Mouse (Mus musculus) hindlimb bud, embryonic 11.5 days (tissue): Measurements from ENCODE around the gene Asf1b.
"Not testable (repeated sequence)": the region's sequence is repeated elsewhere in the genome, so short reads cannot be mapped to it uniquely, and the experiment has no call there.

ENCODE experiments used
- DNase-seq: peaks from one replicate; pipeline ENCODE4 v3.0.0-alpha.2; 2012; ENCODE audit warnings: low read depth, low spot score; ENCODE audit errors: extremely low spot score

Gene Asf1b

GRCm38 (mm10) chr8:83994030-83994429 is 38.7 kb downstream of the Asf1b start:
- DNase-seq = no peak

DNA sequence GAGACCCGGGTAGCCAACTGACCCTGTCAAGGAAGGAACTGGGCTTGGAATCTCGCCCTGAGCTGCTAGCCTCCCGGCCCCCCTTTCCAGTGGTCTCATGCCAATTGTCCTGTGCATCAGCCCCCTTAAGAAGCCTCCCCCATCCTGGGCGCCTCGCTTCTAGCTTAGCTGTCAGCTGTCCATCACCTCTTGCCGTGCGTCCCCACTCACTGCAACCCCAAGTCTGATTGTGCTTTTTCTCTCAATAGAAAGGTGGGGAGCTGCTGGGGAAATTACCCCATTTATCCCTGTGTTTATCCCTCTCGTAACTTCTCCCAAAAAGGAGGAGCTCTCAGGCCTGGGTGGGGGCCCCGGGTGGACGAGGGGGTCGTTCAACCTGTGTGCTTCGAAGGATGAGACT is 40.7 kb downstream of the Asf1b start:
- DNase-seq = no peak

DNA sequence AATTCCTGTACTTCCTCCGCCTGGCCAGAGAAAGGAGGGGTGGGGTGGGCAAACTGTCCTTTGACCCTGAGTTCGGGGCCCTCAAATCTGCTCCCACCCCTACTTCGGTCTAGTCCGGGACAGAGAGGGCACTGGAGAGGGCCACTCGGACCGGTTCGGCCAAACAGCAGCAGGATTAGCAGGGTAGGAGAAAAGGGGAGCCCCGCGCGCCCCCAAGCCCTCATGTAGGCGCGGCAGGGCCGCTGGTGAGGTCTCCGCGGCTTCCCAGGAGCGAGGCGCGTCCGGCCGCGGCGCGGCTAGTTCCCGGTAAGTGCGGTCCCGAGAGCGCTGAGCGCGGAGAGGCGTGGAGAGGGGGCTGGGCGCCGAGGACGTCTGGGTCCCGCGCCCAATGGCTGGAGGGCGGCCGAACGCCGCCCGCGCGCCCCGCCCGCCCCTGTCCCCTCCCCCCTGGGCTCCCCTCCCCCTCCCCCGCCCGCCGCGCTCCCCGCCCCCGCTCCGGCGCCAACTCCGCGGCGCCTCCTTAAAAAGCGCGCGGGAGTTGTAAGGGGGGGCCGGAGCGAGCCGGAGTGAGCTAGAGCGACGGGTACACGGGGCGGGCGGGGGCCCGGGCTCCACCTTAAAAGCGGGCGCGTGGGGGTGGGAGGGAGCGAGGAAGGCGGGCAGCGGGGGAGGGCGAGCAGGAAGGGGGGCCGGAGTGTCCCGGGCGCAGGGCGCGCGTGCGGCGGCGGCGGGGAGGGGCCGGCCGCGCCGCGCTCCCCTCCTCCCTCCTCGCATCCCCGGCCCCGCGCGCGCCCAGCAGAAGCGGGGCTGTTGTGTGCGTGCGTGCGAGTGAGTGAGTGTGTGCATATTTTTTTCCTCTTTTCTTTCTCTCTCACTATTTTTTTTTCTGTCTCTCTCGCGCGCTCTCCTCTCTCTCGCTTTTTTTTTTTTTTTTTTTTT is 41.5 kb downstream of the Asf1b start:
- DNase-seq = no peak

- DNase-seq = no peak
Measured at GRCm38 (mm10) chr8:83997511-83998141, 42.3 kb downstream of the Asf1b start, which contains the start of gene Samd1. Gene Samd1 (plus strand): TSS chr8:83997672.

DNA sequence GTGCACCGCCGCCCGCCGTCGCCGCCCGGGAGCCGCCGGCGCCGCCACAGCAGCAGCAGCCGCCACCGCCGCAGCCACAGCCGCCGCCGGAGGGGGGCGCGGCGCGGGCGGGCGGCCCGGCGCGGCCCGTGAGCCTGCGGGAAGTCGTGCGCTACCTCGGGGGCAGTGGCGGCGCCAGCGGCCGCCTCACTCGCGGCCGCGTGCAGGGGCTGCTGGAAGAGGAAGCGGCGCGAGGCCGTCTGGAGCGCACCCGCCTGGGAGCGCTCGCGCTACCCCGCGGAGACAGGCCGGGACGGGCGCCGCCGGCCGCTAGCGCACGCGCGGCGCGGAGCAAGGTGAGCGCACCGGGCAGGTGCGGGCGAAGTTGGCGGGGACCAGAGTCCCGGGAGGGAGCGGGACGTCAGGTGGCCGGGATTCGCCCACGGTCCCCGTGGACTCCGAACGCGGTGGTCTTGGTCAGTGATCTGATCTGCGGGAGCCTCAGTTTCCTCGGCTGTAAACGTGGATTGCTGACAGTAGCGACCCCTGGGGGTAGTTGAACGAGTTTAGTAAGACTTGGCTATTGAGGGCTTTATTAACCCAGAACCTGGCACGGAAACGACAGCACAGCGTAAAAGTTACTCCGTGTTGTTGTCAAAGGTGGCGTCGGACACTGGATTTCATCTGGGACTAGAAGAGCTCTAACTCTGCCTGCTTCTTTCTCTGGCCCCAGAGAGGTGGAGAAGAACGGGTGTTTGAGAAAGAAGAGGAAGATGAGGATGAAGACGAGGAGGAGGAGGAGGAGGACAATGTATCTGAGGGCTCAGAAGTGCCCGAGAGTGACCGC is 43.1 kb downstream of the Asf1b start:
- no peak for DNase-seq

DNA sequence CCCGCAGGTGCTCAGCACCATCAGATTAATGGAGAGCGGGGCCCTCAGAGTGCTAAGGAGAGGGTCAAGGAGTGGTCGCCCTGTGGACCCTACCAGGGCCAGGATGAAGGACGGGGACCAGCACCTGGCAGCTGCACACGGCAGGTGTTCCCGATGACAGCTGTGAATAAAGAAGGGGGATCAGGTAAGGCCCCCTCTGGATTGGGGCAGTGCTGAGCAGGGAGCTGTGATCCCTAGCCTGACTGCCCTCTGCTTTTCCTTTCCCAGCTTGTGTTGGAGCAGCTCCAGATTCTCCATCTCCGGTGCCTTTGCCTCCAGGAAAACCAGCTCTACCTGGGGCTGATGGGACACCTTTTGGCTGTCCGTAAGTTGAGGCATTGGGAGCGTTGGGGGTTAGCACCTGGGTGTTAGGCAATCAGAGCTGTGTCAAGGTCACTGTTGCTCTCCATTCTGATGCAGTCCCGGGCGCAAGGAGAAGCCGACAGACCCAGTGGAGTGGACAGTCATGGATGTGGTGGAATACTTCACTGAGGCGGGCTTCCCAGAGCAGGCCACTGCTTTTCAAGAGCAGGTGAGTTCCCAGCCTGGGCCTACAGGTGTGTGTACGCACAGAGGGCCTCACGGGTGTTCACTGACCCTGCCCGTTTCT is 43.9 kb downstream of the Asf1b start:
- DNase-seq = no peak

- DNase-seq = no peak
Measured at GRCm38 (mm10) chr8:83999825-84000224, 44.5 kb downstream of the Asf1b start.

DNA sequence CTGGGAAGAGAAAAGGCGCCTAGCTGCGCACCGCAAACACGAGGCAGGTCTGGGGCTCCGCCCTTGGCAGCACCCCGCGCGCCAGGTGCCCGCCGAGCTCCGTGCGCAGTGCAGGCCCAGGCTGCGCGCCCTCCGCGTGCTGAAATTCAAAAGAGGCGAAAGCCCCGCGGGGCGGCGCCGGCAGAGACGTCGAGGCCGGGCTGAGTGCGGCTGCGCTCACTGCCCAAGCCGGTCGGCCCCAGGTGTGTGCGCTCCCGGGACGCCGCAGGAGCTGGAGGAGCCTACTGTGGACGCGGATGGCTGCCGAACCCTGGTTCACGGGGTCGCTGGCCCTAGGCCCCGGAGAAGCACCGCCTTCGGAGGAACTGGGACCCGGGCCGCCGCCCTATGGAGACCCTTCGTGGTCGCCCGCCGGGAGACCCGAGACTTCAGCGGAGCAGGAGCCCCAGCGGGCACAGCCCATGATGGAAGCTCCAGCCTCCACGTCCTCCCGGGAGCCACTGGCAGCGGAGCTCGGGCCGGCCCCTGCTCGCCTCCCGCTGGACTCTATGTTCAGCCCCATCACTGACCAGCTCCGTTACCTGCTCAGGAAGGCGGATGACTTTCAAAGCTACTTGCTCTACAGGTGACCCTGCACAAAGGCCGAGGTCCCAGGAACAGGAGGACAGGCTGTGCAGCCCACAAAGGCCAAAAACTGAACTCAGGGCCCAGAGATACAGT is 46.1 kb downstream of the Asf1b start, which contains the start of gene 1700067K01Rik:
Gene 1700067K01Rik, plus strand, starts transcription at position 222 of the 720 bp plus-strand sequence.
- no peak for DNase-seq

GRCm38 (mm10) chr8:84002957-84003611 is 47.8 kb downstream of the Asf1b start:
- DNase-seq = no peak

DNA sequence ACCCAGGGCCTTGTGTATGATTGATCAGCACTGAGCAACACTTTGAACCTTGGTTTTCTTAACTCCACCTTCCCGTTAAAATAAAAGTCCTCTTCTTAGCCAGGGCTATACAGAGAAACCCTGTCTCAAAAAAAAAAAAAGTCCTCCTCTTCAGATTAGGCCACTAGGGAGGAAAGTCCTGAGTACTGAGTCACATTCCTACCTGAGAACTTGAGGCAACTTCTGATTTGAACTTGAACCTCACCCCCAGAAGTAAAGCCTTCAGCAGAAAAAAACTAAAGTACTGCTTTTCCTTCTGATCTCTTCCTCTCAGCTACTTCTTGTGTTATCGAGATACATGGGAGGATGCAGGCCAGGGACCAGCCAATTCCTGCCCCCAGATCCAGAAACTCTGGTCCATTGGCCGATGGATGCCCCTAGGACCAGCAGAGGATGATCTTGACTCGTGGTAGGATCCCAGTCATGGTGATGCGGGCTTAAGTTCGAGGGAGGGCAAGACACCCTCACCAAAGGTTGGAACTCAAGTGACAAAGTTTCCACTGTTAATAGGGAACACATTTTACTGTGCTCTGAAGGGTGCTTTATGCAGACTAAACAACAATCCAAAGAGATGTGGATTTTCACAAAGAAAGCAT is 48.4 kb downstream of the Asf1b start:
- no peak for DNase-seq

- peak; percentile 80 for DNase-seq
Measured at GRCm38 (mm10) chr8:84004533-84005201, 49.4 kb downstream of the Asf1b start.

DNA sequence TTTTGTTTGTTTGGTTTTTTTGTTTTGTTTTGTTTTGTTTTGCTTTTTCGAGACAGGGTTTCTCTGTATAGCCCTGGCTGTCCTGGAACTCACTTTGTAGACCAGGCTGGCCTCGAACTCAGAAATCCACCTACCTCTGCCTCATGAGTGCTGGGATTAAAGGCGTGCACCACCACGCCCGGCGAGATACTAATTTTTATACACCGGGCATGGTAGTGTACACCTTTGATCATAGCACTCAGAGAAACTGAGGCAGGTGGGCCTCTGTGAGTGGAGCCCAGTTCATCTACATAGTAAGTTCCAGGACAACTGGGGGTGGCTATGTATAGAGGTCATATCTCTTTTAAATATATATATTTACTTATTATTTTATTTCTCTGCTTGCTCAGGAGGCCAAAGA is 50.2 kb downstream of the Asf1b start:
- not testable (repeated sequence) for DNase-seq

GRCm38 (mm10) chr8:84008362-84008761 is 53.1 kb downstream of the Asf1b start:
- no peak for DNase-seq

- peak; percentile 81 for DNase-seq
Measured at GRCm38 (mm10) chr8:84009876-84010275, 54.6 kb downstream of the Asf1b start.

- no peak for DNase-seq
Measured at GRCm38 (mm10) chr8:84010625-84011611, 55.6 kb downstream of the Asf1b start.

DNA sequence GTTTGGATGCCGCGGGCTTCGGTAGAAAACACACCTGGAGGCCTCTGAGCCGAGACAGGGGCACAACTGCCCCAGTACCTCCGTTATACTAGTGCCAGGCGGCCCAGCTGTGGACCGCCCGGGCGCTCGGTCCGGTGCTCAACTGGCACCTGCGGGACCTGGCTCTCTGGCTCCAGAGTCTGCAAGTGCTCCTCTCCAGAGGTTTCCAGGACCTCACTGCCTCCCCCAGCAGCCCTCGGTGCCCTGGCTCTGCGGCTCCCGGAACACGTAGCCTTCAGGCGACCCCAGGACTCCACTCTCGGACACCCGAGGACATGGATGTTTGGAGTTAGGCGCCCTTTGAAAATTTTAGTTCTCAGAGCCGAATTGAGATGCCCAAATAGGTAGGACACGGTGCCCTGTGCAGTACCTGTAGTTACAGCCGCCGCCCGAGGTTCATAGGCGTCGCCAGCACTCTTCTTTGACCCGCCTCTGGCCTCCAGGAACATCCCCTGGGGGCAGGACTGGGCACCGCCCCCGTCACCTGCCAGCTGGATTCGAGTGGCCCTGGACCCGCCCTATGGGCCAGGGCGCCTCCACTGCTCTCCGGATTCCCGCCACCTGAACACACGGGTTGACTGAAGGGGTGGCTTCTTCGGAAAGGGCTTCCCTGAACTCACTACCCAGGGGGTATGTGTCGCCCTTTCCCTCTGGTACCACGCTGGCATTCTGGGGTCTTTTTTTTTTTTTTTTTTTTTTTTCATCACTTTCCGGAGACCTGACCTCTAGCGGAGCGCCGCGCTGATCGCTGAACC is 56.6 kb downstream of the Asf1b start, which contains the start of gene 2210011C24Rik:
Gene 2210011C24Rik, minus strand, starts transcription at position 467 of the 794 bp plus-strand sequence.
- no peak for DNase-seq
